Mouse (Mus musculus) lung, postnatal 4 days (tissue): ENCODE data around the gene Pirb.
"Not testable (repeated sequence)": the region's sequence is repeated elsewhere in the genome, so short reads cannot be mapped to it uniquely, and the experiment has no call there.

Source experiments
- DNase-seq, 2 experiments: peaks; one replicate each; pipeline ENCODE4 v3.0.0; 2021

Pirb gene

GRCm38 (mm10) chr7:3720268-3720667 lies at the start of gene Pirb:
Pirb (minus strand) TSS chr7:3720391.
- DNase-seq, result not testable (repeated sequence)

DNA sequence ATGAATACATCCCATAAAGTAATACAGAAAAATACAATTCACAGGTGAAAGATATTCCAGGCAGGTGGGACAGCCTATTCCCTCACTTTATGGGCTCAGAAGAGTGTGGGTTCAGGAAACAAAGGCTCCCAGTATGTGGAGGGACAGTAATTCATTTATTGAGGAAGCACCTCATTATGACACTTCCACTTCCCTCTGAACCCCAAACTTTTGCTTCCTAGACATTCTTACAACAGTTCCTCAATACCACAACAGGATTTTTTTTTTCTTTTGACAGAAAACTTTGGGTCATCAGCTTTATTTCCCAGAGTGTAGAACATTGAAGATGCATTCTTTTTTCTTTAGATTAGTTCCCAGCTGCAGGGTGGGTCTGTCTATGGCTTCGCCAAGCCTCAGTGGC lies 12.5 kb upstream of the Pirb start:
- DNase-seq, result not testable (repeated sequence)

- not testable (repeated sequence) for DNase-seq
These were observed 5.3 kb upstream of the Pirb start for GRCm38 (mm10) chr7:3725459-3725858.

- no peak for DNase-seq
These were observed 4.9 kb downstream of the Pirb start for GRCm38 (mm10) chr7:3715249-3715648.

DNA sequence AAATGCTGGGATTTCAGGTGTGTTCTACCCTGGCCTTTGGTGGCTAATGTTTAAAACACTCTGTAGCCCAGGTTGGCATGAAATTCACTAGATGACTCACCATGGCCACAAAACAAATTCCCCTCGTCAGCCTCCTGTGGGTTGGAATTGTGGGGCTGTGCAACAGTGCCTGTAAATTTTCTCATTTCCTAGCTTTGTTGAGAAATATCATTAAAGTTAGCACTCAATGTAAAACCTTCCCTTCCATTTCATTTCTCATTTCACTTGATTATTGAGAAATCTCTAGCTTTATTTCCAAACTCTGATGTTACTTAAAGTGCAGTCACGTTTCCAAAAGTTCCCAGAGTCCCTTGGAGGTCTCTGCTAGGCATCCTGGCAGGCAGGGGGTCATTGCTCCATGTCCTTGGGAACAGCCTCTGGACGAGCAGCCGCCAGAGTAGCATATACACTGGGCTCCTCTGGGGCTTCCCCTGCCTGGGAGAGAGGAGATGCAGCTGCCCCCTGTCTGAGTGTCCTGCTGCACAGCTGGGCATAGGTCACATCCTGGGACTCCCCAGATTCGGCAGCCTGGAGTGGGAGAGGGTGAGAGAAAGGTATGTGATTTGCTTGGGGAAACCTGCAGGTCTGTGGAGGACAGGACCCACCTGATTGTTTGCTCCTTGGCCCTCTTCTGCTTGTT lies 7.8 kb downstream of the Pirb start:
- peak in 1 of 2 experiments; percentile 53 for DNase-seq

DNA sequence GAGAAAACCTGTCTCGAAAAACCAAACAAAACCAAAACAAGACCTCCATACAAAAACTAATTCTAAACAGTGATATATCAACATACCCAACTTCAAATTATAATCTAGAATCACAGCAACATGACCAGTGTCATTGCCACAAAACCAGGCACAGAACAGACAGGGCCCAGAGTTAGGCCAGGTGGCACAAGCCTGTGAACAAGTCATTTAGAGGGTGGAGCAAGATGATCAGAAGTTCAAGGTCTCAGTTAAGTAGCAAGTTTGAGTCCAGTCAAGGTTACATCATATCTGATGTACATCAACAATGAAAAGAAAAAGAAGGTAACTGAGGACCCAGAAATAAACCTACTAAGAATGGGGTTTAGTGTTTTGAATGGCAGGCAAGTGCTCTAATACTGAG lies 11.2 kb downstream of the Pirb start:
- DNase-seq, result no peak

DNA sequence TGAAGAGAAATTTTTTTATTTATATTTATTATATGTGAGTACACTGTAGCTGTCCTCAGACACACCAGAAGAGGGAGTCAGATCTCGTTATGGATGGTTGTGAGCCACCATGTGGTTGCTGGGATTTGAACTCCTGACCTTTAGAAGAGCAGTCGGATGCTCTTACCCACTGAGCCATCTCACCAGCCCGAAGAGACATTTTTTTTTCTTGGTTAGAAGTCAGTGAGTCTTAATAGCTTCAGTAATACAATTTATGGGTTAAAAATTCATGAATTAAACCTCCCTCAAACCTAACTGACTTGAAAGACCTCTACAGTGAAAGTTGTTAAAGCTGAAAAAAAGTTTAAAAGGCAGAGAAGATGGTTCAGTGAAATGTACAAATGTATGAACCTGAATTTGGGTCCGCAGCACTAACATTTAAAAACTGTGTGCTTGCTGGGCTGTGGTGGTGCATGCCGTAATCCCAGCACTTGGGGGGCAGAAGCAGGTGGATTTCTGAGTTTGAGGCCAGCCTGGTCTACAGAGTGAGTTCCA lies 11.7 kb downstream of the Pirb start:
- DNase-seq, result not testable (repeated sequence)

DNA sequence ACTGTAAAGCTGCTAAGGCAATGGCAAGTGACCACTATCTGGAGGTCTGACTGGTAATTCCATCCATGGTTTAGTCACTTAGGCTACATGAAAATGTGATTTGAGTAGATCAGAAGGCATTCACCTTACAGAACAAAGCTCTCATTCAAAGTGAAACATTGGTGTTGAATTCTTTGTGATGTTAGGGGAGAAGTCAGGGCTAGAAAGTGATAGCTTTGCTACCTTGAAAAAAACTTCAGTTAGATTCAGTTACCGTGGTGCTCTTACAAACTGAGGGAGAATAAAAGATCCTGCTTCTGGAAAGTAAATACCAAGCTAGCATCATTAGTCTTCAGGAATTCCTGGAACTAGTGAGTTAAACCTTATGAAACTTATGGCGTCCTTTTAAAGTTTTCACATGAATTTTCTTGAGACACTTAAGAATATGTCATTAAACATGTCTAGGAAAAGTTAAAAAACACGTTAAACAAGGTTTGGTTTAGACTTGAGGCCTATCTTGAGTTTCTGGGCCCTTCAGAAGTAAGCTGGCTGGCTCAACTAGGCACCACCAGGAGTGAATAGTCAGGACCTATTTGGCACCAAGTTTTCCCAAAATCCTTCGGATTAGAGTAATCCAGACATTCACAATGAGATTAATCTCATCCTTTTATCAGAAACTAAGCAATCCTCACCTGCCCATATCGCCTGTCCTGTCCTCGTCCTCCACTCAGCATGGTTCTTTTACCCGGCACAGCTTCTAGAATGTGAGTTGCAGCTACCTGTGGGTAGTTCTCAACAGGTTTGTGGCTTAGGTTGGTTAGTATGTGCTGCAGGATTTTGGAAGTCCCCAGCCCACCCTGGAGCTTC lies 12.4 kb downstream of the Pirb start:
- no peak for DNase-seq

GRCm38 (mm10) chr7:3707027-3707426 lies 13.2 kb downstream of the Pirb start:
- DNase-seq, result peak in 1 of 2 experiments; percentile 46

DNA sequence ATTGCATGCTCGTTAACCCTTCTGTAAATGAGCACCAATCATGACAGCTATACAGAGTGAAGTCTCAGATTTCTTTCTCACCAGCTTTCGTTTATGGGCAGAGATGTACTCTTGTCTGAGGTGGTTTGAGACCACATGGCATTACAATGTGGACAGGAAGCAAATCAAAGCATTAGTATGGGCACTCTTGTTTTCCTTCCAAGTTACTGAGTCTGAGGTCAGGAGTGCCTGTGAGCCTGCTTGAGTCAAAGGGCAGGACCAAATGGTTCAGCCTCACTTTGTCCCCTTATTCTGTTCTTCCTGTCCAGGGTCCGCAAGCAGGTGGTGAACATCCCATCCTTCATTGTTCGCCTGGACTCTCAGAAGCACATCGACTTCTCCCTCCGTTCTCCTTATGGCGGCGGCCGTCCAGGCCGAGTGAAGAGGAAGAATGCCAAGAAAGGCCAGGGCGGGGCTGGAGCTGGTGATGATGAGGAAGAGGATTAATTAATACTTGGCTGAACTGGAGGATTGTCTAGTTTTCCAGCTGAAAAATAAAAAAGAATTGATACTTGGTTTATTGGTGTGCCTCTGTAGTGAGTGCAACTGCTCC lies 13.8 kb downstream of the Pirb start:
- peak in 1 of 2 experiments; percentile 23 for DNase-seq

- no peak for DNase-seq
These were observed 14.3 kb downstream of the Pirb start for GRCm38 (mm10) chr7:3705911-3706310.

DNA sequence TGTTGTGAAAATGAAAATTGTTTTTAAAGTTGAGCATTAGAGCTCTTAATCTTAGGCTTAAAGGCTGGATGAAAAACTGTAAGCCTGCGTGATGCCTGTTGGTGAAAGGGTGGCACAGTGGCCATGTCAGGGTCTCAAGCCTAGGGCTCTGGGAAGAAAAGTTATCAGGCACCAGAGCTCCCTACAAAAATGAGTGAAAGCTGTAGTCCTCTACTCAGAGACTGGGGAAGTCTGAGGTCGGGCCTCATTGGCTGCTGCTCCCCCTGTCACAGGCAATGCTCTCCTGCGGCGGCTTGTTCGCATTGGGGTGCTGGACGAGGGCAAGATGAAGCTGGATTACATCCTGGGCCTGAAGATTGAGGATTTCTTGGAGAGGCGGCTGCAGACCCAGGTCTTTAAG lies 14.7 kb downstream of the Pirb start:
- peak in 1 of 2 experiments; percentile 20 for DNase-seq

GRCm38 (mm10) chr7:3704475-3704874 lies 15.7 kb downstream of the Pirb start:
- no peak for DNase-seq

GRCm38 (mm10) chr7:3703879-3704441 lies 16.2 kb downstream of the Pirb start, which contains the start of gene Rps9:
Rps9 (plus strand) TSS chr7:3703993.
- DNase-seq, result peak; percentile 96 to 97

DNA sequence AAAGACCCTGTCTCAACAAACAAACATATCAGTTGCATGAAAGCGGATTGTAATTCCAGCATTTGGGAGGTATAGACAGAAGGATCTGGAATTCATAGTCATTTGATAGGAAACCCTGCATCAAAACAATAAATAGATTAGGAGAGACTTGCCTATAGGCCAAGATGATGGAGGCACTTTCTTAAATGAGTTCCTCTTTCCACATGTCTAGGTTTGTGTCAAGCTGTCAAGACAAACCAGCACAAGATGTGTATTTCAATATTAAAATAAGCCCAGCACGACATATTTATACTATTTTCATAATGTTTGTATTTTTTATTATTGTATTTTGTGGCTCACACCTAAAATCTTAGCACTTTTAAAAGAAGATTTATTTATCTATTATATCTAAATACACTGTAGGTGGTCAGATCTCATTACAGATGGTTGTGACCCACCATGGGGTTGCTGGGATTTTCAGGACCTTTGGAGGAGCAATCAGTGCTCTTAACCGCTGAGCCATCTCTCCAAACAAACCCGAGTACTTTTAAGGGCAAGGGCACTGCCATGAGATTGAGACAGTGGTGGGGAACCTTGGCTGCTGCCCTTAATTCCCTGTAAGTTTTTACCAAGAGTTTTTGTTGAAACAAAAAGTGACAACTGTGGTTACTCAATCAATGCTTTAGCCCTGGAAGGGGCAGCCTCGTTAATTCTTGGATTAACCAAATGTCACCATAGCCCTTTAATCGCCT lies 16.9 kb downstream of the Pirb start:
- no peak for DNase-seq

DNA sequence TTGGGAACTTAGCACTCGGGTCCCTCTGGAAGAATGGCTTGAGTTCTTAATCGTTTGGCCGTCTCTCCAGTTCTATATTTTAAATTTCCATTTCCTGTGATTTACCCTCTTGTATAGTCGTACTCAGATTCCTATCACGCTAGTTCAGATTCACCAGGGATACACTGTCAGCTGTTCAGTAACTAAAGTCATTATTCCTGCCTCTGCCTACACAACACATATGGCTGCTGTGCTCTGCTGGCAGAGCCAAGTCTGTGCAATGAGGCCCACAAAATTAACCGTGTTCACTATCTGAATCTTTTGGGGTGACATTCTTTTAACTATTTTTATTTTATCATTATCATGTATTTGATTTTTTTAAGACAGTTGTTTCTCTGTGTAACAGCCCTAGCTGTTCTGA lies 21.7 kb downstream of the Pirb start:
- no peak for DNase-seq

DNA sequence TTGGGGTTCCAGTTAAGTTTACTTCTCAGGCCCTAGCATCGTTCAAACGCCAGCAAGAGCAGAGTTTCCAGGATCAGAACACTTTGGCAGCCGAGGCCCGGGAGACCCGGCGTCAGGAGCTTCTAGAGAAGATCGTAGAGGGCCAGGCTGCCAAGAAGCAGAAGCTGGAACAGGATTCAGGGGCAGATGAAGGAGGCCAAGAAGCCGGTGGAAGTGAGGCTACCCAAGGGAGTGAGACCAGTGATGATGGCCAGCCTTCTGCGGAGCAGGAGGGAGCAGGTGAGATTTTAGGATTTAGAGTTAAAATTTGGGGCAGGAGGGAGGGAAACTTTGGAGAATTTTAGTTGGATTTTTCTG lies 25.3 kb downstream of the Pirb start:
- DNase-seq, result not testable (repeated sequence)

- DNase-seq, result peak; percentile 84 to 87
These were observed 25.9 kb downstream of the Pirb start for GRCm38 (mm10) chr7:3694076-3694948.

- no peak for DNase-seq
These were observed 26.4 kb downstream of the Pirb start for GRCm38 (mm10) chr7:3693809-3694075.

GRCm38 (mm10) chr7:3692987-3693808 lies 27.0 kb downstream of the Pirb start, which contains the start of gene Mboat7:
Mboat7 (minus strand) TSS chr7:3693523.
- DNase-seq, result peak; percentile 98
